Mouse (Mus musculus) embryonic facial prominence, embryonic 15.5 days (tissue): ENCODE results near the gene Mipol1. TPM values are rescaled to one million over a fixed set of nuclear protein-coding genes. Genes with fewer than 3 reads are reported as not detected.

ENCODE experiments used
- ATAC-seq: fragments of 200-750 bp; cut with Nextera tagmentation; 2 replicates; pipeline ENCODE4 v1.8.0; 2017; ENCODE audit warnings: low read depth, moderate TSS enrichment; ENCODE audit not compliant: insufficient number of reproducible peaks, low FRiP score, low TSS enrichment
- H3K27ac ChIP-seq: fragments of 300-500 bp; sonication (generic); replicated peaks from 2 replicates; pipeline ENCODE4 v1.5.1; 2015; ENCODE audit warnings: mild to moderate bottlenecking, inconsistent platforms
- H3K27me3 ChIP-seq: fragments of 300-500 bp; sonication (generic); 2 replicates; pipeline ENCODE4 v1.6.1; 2015; ENCODE audit warnings: inconsistent platforms
- H3K36me3 ChIP-seq: fragments of 300-500 bp; sonication (generic); 2 replicates; pipeline ENCODE4 v1.6.1; 2015; ENCODE audit warnings: mild to moderate bottlenecking, inconsistent platforms
- H3K4me1 ChIP-seq: fragments of 300-500 bp; sonication (generic); 2 replicates; pipeline ENCODE4 v1.6.1; 2015; ENCODE audit warnings: inconsistent platforms
- H3K4me2 ChIP-seq: fragments of 300-500 bp; sonication (generic); replicated peaks from 2 replicates; pipeline ENCODE4 v1.6.1; 2015; ENCODE audit warnings: mild to moderate bottlenecking, inconsistent platforms
- H3K4me3 ChIP-seq: fragments of 300-500 bp; sonication (generic); replicated peaks from 2 replicates; pipeline ENCODE4 v1.5.1; 2015; ENCODE audit warnings: mild to moderate bottlenecking, inconsistent platforms
- H3K9ac ChIP-seq: fragments of 300-500 bp; sonication (generic); 2 replicates; pipeline ENCODE4 v1.6.1; 2015; ENCODE audit warnings: inconsistent platforms
- H3K9me3 ChIP-seq: fragments of 300-500 bp; sonication (generic); replicated peaks from 2 replicates; pipeline ENCODE4 v1.6.1; 2016; ENCODE audit warnings: inconsistent platforms
- WGBS: fragments of 180-500 bp; shearing (Covaris S2); methylation state at CpG from one replicate; pipeline ENCODE4 v1.1.7; 2015; 5-methylcytosine and 5-hydroxymethylcytosine counted together
- polyA plus RNA-seq: library from polyadenylated mRNA; unstranded; fragments of >200 nt; fragmentation: Nextera tagmentation; extraction: Ambion mirVana; gene quantifications from 2 replicates; pipeline ENCODE4 v1.2.1, GENCODE M21; 2015

Mipol1 gene
- polyA plus RNA-seq, 1 experiment from 2014 or later: 10.1 TPM

GRCm38 (mm10) chr12:57371790-57372547 lies 141.7 kb downstream of the Mipol1 start:
- no peaks in the 10 kb centered on the region for H3K27me3 ChIP-seq
- no peak overlapping the region for H3K4me2 ChIP-seq
- no peak overlapping the region for H3K27ac ChIP-seq
- H3K9ac ChIP-seq: no peak overlapping the region
- 85% methylated on average over 3 of the region's 3 CpGs for WGBS
- ATAC-seq: no peak
- 0 out of 2 replicates have a peak, but pooled peaks cover 4% of the 10 kb centered on the region for H3K36me3 ChIP-seq
- no peaks in the 10 kb centered on the region for H3K4me1 ChIP-seq
- H3K4me3 ChIP-seq: no peak overlapping the region
- H3K9me3 ChIP-seq: no peaks in the 10 kb centered on the region

GRCm38 (mm10) chr12:57382797-57383196 lies 152.6 kb downstream of the Mipol1 start:
- Histone ChIP-seq H3K4me1 (no peaks in the 10 kb centered on the region), H3K9ac (no peak overlapping the region), H3K36me3 (no peaks in the 10 kb centered on the region), H3K27me3 (no peaks in the 10 kb centered on the region), H3K4me3 (no peak overlapping the region), H3K27ac (no peak overlapping the region), H3K9me3 (no peaks in the 10 kb centered on the region), H3K4me2 (no peak overlapping the region)
- no peak for ATAC-seq
- WGBS: 42% methylated on average over 6 of the region's 6 CpGs

DNA sequence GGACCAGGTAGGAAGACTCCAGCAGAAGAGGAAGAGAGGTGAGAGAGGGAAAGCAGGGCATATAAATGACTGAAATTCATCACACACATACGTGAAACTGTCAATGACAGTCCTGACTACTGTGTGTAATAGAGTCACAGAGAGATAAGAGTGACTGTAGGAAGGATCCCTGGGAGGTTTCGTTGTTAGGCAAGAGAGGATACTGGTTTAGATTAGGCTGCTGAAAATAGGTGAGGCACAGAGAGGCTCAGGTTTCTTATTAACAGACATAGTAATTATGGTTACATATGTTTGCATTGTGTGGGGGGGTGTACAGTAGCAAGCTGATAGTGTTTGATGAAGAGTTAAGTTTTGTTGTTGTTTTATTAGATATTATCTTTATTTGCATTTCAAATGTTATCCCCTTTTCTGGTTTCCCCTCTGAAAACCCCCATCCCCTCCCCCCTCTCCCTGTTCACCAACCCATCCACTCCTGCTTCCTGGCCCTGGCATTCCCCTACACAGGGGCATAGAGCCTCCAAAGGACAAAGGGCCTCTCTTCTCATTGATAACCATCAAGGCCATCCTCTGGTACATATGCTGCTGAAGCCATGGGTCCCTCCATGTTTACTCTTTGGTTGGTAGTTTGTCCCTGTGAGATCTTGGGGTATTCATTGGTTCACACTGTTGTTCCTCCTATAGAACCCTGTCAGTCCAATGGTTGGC lies 157.5 kb downstream of the Mipol1 start:
- H3K27ac ChIP-seq: no peak overlapping the region
- no peaks in the 10 kb centered on the region for H3K9me3 ChIP-seq
- WGBS: 64% methylated on average over 2 of the region's 2 CpGs
- H3K4me3 ChIP-seq: no peak overlapping the region
- no peak for ATAC-seq
- H3K27me3 ChIP-seq: no peaks in the 10 kb centered on the region
- no peaks in the 10 kb centered on the region for H3K4me1 ChIP-seq
- no peak overlapping the region for H3K9ac ChIP-seq
- no peak overlapping the region for H3K4me2 ChIP-seq
- H3K36me3 ChIP-seq: no peaks in the 10 kb centered on the region

- WGBS: 52% methylated on average over 4 of the region's 4 CpGs
- Histone ChIP-seq H3K4me2 (no peak overlapping the region), H3K27me3 (no peaks in the 10 kb centered on the region), H3K9me3 (no peaks in the 10 kb centered on the region), H3K4me1 (no peaks in the 10 kb centered on the region), H3K27ac (no peak overlapping the region), H3K4me3 (no peak overlapping the region), H3K9ac (no peak overlapping the region), H3K36me3 (no peaks in the 10 kb centered on the region)
- no peak for ATAC-seq
Measured at GRCm38 (mm10) chr12:57399547-57399946, 169.3 kb downstream of the Mipol1 start.

DNA sequence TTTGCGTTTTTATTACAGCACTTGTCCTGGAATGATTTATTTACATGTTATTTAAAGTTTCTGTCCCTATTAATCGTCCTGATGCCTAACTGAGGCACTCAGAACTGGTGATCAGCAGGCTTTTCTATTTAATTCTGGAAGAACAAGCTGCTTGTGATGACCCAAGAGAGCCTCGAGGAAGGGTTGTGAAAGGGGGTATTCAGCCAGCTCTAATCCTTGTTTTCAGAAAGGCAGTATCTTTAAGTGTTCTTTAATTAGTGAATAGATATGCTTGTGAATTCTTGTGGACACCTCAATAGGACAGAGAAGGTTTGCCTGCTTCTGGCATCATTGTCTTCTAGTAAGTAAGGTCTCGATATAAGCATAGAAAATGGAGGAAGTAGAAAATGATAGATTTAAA lies 170.0 kb downstream of the Mipol1 start:
- Histone ChIP-seq H3K9me3 (no peaks in the 10 kb centered on the region), H3K27me3 (no peaks in the 10 kb centered on the region), H3K9ac (no peak overlapping the region), H3K27ac (no peak overlapping the region), H3K4me3 (no peak overlapping the region), H3K4me2 (no peak overlapping the region), H3K4me1 (no peaks in the 10 kb centered on the region), H3K36me3 (no peaks in the 10 kb centered on the region)
- ATAC-seq: no peak
- WGBS: 39% methylated on average over 4 of the region's 4 CpGs

GRCm38 (mm10) chr12:57401126-57401525 lies 170.9 kb downstream of the Mipol1 start:
- no peaks in the 10 kb centered on the region for H3K9me3 ChIP-seq
- no peak for ATAC-seq
- H3K9ac ChIP-seq: no peak overlapping the region
- no peaks in the 10 kb centered on the region for H3K4me1 ChIP-seq
- no peak overlapping the region for H3K4me2 ChIP-seq
- H3K27me3 ChIP-seq: no peaks in the 10 kb centered on the region
- no peaks in the 10 kb centered on the region for H3K36me3 ChIP-seq
- H3K4me3 ChIP-seq: no peak overlapping the region
- H3K27ac ChIP-seq: no peak overlapping the region
- WGBS: 48% methylated on average over 7 of the region's 7 CpGs

- H3K27ac ChIP-seq: no peak overlapping the region
- no peak for ATAC-seq
- H3K4me2 ChIP-seq: no peak overlapping the region
- H3K27me3 ChIP-seq: no peaks in the 10 kb centered on the region
- H3K4me3 ChIP-seq: no peak overlapping the region
- no peaks in the 10 kb centered on the region for H3K4me1 ChIP-seq
- WGBS: 82% methylated on average over 6 of the region's 6 CpGs
- H3K9me3 ChIP-seq: no peaks in the 10 kb centered on the region
- no peak overlapping the region for H3K9ac ChIP-seq
- no peaks in the 10 kb centered on the region for H3K36me3 ChIP-seq
Measured at GRCm38 (mm10) chr12:57402360-57402759, 172.1 kb downstream of the Mipol1 start.

GRCm38 (mm10) chr12:57409976-57410375 lies 179.7 kb downstream of the Mipol1 start:
- no peak for ATAC-seq
- Histone ChIP-seq H3K9me3 (no peaks in the 10 kb centered on the region), H3K4me1 (no peaks in the 10 kb centered on the region), H3K36me3 (no peaks in the 10 kb centered on the region), H3K4me3 (no peak overlapping the region), H3K9ac (no peak overlapping the region), H3K4me2 (no peak overlapping the region), H3K27me3 (no peaks in the 10 kb centered on the region), H3K27ac (no peak overlapping the region)

DNA sequence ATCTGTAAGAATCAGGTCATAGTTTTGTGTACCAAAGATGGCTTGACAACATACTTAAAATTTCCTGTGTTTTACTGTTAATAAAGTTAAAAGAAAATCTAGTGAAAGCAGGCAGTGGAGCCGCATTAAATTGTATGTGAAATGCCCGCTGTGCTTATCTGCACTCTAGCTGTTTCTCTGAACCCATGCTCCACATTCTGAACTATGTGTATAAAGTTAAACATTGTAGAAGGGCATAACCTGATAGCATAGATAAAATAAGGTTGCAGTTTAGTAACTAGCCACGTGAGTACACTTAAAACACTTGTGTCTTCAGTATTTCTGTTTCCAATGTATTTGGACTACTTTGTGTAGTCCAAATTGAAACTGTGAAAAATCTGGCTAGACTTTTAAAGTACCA lies 183.6 kb downstream of the Mipol1 start:
- no peak overlapping the region for H3K27ac ChIP-seq
- H3K36me3 ChIP-seq: no peaks in the 10 kb centered on the region
- no peaks in the 10 kb centered on the region for H3K4me1 ChIP-seq
- ATAC-seq: no peak
- H3K4me2 ChIP-seq: no peak overlapping the region
- 78% methylated on average over 3 of the region's 3 CpGs for WGBS
- no peaks in the 10 kb centered on the region for H3K9me3 ChIP-seq
- H3K27me3 ChIP-seq: no peaks in the 10 kb centered on the region
- H3K9ac ChIP-seq: no peak overlapping the region
- H3K4me3 ChIP-seq: no peak overlapping the region

DNA sequence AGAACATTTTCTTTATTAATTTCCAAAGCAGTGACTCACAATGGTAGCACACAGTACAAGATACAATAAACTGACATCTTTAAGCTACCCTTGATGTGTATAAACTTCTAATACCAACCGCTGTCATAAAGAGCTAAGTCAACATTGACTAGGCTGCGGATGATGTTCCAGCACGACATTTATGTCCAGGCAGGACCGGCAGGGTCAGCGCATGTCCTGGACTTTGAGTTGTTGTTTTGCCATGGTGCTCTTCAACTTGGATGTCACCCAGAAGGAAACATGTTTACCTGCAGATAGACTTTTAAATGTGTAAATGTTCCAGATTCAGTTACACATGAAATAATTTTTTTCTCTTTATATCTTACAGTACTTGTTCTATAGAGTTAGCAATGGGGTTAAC lies 194.7 kb downstream of the Mipol1 start:
- H3K27me3 ChIP-seq: no peaks in the 10 kb centered on the region
- H3K4me3 ChIP-seq: no peak overlapping the region
- no peak overlapping the region for H3K9ac ChIP-seq
- H3K4me2 ChIP-seq: no peak overlapping the region
- no peaks in the 10 kb centered on the region for H3K9me3 ChIP-seq
- no peak for ATAC-seq
- 94% methylated on average over 5 of the region's 5 CpGs for WGBS
- H3K36me3 ChIP-seq: no peaks in the 10 kb centered on the region
- no peak overlapping the region for H3K27ac ChIP-seq
- H3K4me1 ChIP-seq: no peaks in the 10 kb centered on the region

- Histone ChIP-seq H3K4me1 (no peaks in the 10 kb centered on the region), H3K4me3 (no peak overlapping the region), H3K9me3 (no peaks in the 10 kb centered on the region), H3K27me3 (no peaks in the 10 kb centered on the region), H3K27ac (no peak overlapping the region), H3K36me3 (no peaks in the 10 kb centered on the region), H3K4me2 (no peak overlapping the region), H3K9ac (no peak overlapping the region)
- ATAC-seq: no peak
- 68% methylated on average over 3 of the region's 3 CpGs for WGBS
Measured at GRCm38 (mm10) chr12:57428243-57428642, 198.0 kb downstream of the Mipol1 start.

DNA sequence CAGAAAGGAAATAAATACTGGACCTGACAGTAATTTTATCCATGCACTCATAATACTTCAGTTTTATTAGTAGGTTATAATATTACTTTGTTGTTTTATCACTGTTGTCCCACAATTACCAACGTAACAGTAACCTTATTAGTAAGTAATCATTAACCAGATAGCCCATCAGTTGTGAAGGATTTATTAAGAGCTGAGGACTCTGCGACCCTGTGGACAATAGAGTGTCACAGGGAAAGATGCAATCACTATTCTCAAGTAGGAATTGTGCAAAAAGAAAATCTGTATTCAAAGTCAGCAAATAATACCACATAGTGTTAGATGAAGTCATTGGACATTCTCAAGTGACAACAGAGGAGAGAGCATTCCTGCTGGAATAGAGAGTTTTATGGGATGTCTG lies 198.5 kb downstream of the Mipol1 start:
- Histone ChIP-seq H3K4me2 (no peak overlapping the region), H3K36me3 (no peaks in the 10 kb centered on the region), H3K4me1 (no peaks in the 10 kb centered on the region), H3K27ac (no peak overlapping the region), H3K9ac (no peak overlapping the region), H3K9me3 (no peaks in the 10 kb centered on the region), H3K4me3 (no peak overlapping the region), H3K27me3 (no peaks in the 10 kb centered on the region)
- 83% methylated on average over 2 of the region's 2 CpGs for whole genome bisulfite sequencing
- no peak for ATAC-seq
